Mouse (Mus musculus) hindbrain, embryonic 10.5 days (tissue): ENCODE data around the gene Olfr631. TPM values are rescaled to one million over a fixed set of nuclear protein-coding genes. Genes with fewer than 3 reads are reported as not detected.

ENCODE experiments used
- polyA plus RNA-seq: library from polyadenylated mRNA; unstranded; fragments of >200 nt; fragmentation: Nextera tagmentation; extraction: Ambion mirVana; gene quantifications from 2 replicates; pipeline ENCODE4 v1.2.1, GENCODE M21; 2016

The Olfr631 gene
- polyA plus RNA-seq, 1 experiment from 2014 or later, result not detected

Other genes with a start within 250 kb of the Olfr631 start
- gene Olfr625-ps1, start 246.1 kb upstream of the Olfr631 start, polyA plus RNA-seq, result not detected in 2 replicates
- not detected in 2 replicates for gene Olfr243, start 214.2 kb upstream of the Olfr631 start, polyA plus RNA-seq
- not detected in 2 replicates for gene Olfr628, start 198.5 kb upstream of the Olfr631 start, polyA plus RNA-seq
- gene Olfr629, start 183.9 kb upstream of the Olfr631 start, polyA plus RNA-seq, result not detected in 2 replicates
- gene Olfr630, start 171.5 kb upstream of the Olfr631 start, polyA plus RNA-seq, result not detected in 2 replicates
- gene Olfr69, start 157.2 kb upstream of the Olfr631 start, polyA plus RNA-seq, result not detected in 2 replicates
- gene Olfr68, start 149.1 kb upstream of the Olfr631 start, polyA plus RNA-seq, result not detected in 2 replicates
- not detected in 2 replicates for gene Olfr67, start 137.0 kb upstream of the Olfr631 start, polyA plus RNA-seq
- gene Hbb-bt, start 114.8 kb upstream of the Olfr631 start, polyA plus RNA-seq, result 187 and 377 TPM in 2 replicates
- gene Hbb-bs, start 100.7 kb upstream of the Olfr631 start, polyA plus RNA-seq, result 78.1 and 116 TPM in 2 replicates
- 0.63 TPM in 1 of 2 replicates, not detected in the other for gene Hbb-bh2, start 88.3 kb upstream of the Olfr631 start, polyA plus RNA-seq
- 3,568 and 4,570 TPM in 2 replicates for gene Hbb-bh1, start 85.7 kb upstream of the Olfr631 start, polyA plus RNA-seq
- 8,684 and 9,134 TPM in 2 replicates for gene Hbb-y, start 75.6 kb upstream of the Olfr631 start, polyA plus RNA-seq
- not detected in 2 replicates for gene Olfr66, start 42.6 kb upstream of the Olfr631 start, polyA plus RNA-seq
- gene Olfr64, start 34.3 kb upstream of the Olfr631 start, polyA plus RNA-seq, result not detected in 2 replicates
- gene Olfr65, start 25.3 kb upstream of the Olfr631 start, polyA plus RNA-seq, result not detected in 2 replicates
- not detected in 2 replicates for gene Olfr632, start 5.5 kb downstream of the Olfr631 start, polyA plus RNA-seq
- gene Olfr633, start 15.6 kb downstream of the Olfr631 start, polyA plus RNA-seq, result not detected in 2 replicates
- gene Olfr635, start 42.3 kb downstream of the Olfr631 start, polyA plus RNA-seq, result 0.03 TPM in 1 of 2 replicates, not detected in the other
- gene Olfr638, start 69.9 kb downstream of the Olfr631 start, polyA plus RNA-seq, result not detected in 2 replicates
- 0.02 TPM in 1 of 2 replicates, not detected in the other for gene Olfr639, start 88.5 kb downstream of the Olfr631 start, polyA plus RNA-seq
- gene Olfr640, start 96.7 kb downstream of the Olfr631 start, polyA plus RNA-seq, result not detected in 2 replicates
- gene Olfr641, start 106.6 kb downstream of the Olfr631 start, polyA plus RNA-seq, result not detected in 2 replicates
- not detected in 2 replicates for gene Olfr642, start 123.8 kb downstream of the Olfr631 start, polyA plus RNA-seq
- not detected in 2 replicates for gene 4930516K23Rik, start 132.6 kb downstream of the Olfr631 start, polyA plus RNA-seq
- gene Olfr644, start 143.0 kb downstream of the Olfr631 start, polyA plus RNA-seq, result not detected in 2 replicates
- not detected in 2 replicates for gene Olfr645, start 156.6 kb downstream of the Olfr631 start, polyA plus RNA-seq
- gene Olfr646, start 176.0 kb downstream of the Olfr631 start, polyA plus RNA-seq, result not detected in 2 replicates
- not detected in 2 replicates for gene Ubqln5, start 201.0 kb downstream of the Olfr631 start, polyA plus RNA-seq
- not detected in 2 replicates for gene Olfr643, start 208.6 kb downstream of the Olfr631 start, polyA plus RNA-seq
- gene Ubqln3, start 214.5 kb downstream of the Olfr631 start, polyA plus RNA-seq, result not detected in 2 replicates
- not detected in 2 replicates for gene Ubqlnl, start 221.7 kb downstream of the Olfr631 start, polyA plus RNA-seq
- not detected in 2 replicates for gene Olfm5, start 236.0 kb downstream of the Olfr631 start, polyA plus RNA-seq